Mouse (Mus musculus): ENCODE data around the gene Gfpt2. TPM values are rescaled to one million over a fixed set of nuclear protein-coding genes. Genes with fewer than 3 reads are reported as not detected.

Gene Gfpt2
- 1.5 TPM for polyA plus RNA-seq (2017; shearing (Covaris generic))

DNA sequence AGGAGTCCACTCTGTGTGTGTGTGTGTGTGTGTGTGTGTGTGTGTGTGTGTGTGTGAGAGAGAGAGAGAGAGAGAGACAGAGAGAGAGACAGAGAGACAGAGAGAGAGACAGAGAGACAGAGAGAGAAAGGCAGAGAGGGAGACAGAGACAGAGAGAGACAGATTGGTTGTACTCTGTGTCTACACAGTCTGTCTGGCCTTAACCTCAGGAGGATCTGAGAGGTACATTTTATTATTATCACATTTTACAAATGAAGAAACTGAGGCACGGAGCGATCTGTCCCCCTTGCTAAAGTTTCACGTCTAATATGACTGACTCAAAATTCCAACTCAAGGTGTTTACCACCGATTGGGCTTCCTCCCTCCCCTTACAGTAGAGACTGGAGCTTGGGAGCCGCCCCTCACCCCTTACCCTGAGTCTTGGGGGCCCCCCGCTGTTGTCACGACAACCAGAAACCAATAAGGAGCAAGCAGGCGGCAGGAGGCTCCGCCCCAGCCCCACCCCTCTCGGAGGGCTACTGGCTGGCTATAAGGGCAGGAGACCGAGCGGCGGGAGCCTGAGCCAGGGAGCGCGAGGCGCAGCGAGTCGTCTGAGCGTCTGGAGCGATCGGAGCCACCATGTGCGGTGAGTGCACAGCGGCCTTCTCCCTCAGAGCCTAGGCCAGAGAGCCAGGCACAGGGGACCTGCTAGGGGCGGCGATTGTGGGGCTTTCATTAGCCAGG lies at the start of gene Gfpt2:
Gene Gfpt2, plus strand, starts transcription at position 560 of the 723 bp plus-strand sequence.

DNA sequence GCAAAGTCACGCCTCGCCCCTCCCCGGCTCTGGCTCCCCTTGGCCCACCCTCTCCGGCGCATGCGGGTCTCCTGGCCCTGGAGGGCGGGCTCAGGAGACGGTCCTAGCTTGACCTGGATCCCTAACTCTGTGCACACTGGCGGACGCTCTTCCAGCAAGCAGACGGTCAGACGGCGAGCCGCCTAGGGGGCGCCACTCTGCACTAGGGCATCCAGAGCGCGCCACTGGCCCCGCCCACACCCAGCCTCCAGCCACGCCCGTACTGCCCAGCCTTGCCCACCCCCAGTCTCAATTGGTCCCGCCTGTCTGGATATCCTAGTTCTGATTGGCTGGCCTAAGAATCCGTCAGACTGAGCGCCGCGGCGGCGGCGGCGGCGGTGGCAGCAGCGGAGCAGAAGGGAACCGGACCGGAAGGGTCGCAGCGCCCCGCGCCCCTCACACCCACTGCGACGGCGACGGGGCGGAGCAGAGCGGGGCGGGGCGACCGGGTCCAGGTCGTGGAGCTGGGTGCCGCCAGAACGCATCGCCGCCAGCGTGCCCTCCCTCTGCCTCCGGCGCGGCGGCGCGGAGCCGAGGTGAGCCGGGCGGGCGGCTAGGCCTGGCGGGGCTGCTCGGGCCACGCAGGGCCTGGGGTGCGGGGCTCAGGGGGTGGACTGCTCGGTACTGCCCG lies 52.6 kb downstream of the Gfpt2 start, which contains the start of gene Mapk9:
Gene Mapk9, plus strand, starts transcription at position 351 of the 670 bp plus-strand sequence.

Other genes starting within 250 kb of the Gfpt2 start
- gene Olfr1380, start 237.3 kb upstream of the Gfpt2 start, polyA plus RNA-seq (2017; shearing (Covaris generic)), result not detected
- gene Flt4, start 184.9 kb upstream of the Gfpt2 start, polyA plus RNA-seq (2017; shearing (Covaris generic)), result not detected
- not detected for gene Scgb3a1, start 130.6 kb upstream of the Gfpt2 start, polyA plus RNA-seq (2017; shearing (Covaris generic))
- gene Cnot6, start 81.5 kb upstream of the Gfpt2 start, polyA plus RNA-seq (2017; shearing (Covaris generic)), result 12.1 TPM
- gene Mapk9, start 52.6 kb downstream of the Gfpt2 start, polyA plus RNA-seq (2017; shearing (Covaris generic)), result 19.6 TPM
- 0.07 TPM for gene Rasgef1c, start 107.7 kb downstream of the Gfpt2 start, polyA plus RNA-seq (2017; shearing (Covaris generic))
- gene Rnf130, start 231.2 kb downstream of the Gfpt2 start, polyA plus RNA-seq (2017; shearing (Covaris generic)), result 5.0 TPM